Mouse (Mus musculus): ENCODE data around the gene Nxpe5. TPM values are rescaled to one million over a fixed set of nuclear protein-coding genes. Genes with fewer than 3 reads are reported as not detected.

Gene Nxpe5
- polyA plus RNA-seq, 1 experiment from 2014 or later: not detected

GRCm38 (mm10) chr5:138265712-138266111 lies 40.0 kb downstream of the Nxpe5 start:
- WGBS: 97% methylated on average over 4 of the region's 4 CpGs
- Histone ChIP-seq H3K36me3 (ENCODE audit: control insufficient read depth, insufficient read depth) (peaks cover 3% of the 10 kb centered on the region), H3K9me3 (ENCODE audit: control insufficient read depth, low read length) (no peaks in the 10 kb centered on the region), H3K4me2 (ENCODE audit: low read length) (no peak overlapping the region), H3K27ac (ENCODE audit: low read length) (no peak overlapping the region), H3K4me3 (replicated peaks; ENCODE audit: low read length) (no peak overlapping the region), H3K4me1 (replicated peaks; ENCODE audit: control insufficient read depth, insufficient read depth, low read length) (peaks cover 20% of the 10 kb centered on the region), H3K27me3 (replicated peaks; ENCODE audit: control insufficient read depth, insufficient read depth, low read length) (no peaks in the 10 kb centered on the region), H3K9ac (replicated peaks; ENCODE audit: low read depth, low read length) (no peak overlapping the region)
- no peak for ATAC-seq

GRCm38 (mm10) chr5:138267114-138267513 lies 41.4 kb downstream of the Nxpe5 start:
- no peak for ATAC-seq
- 89% methylated on average over 3 of the region's 3 CpGs for WGBS
- no peak overlapping the region for H3K4me3 ChIP-seq (replicated peaks; ENCODE audit: low read length)

GRCm38 (mm10) chr5:138268980-138269379 lies 43.3 kb downstream of the Nxpe5 start:
- Histone ChIP-seq H3K4me3 (replicated peaks; ENCODE audit: low read length) (no peak overlapping the region), H3K4me1 (replicated peaks; ENCODE audit: control insufficient read depth, insufficient read depth, low read length) (peaks cover 21% of the 10 kb centered on the region), H3K9ac (replicated peaks; ENCODE audit: low read depth, low read length) (no peak overlapping the region), H3K9me3 (ENCODE audit: control insufficient read depth, low read length) (no peaks in the 10 kb centered on the region), H3K27ac (ENCODE audit: low read length) (no peak overlapping the region), H3K36me3 (ENCODE audit: control insufficient read depth, insufficient read depth) (peaks cover under 1% of the 10 kb centered on the region; the same call in 1 of the 2 replicates), H3K27me3 (replicated peaks; ENCODE audit: control insufficient read depth, insufficient read depth, low read length) (no peaks in the 10 kb centered on the region; the same call in 1 of the 2 replicates), H3K4me2 (ENCODE audit: low read length) (no peak overlapping the region)
- no peak for ATAC-seq
- 82% methylated on average over 4 of the region's 4 CpGs for WGBS

More at GRCm38 (mm10) chr5:138267114-138267513, 41.4 kb downstream of the Nxpe5 start:
- Histone ChIP-seq H3K4me2 (ENCODE audit: low read length) (no peak overlapping the region), H3K9ac (replicated peaks; ENCODE audit: low read depth, low read length) (no peak overlapping the region), H3K27me3 (replicated peaks; ENCODE audit: control insufficient read depth, insufficient read depth, low read length) (no peaks in the 10 kb centered on the region; the same call in 1 of the 2 replicates), H3K27ac (ENCODE audit: low read length) (no peak overlapping the region), H3K4me1 (replicated peaks; ENCODE audit: control insufficient read depth, insufficient read depth, low read length) (peaks cover 20% of the 10 kb centered on the region), H3K9me3 (ENCODE audit: control insufficient read depth, low read length) (no peaks in the 10 kb centered on the region), H3K36me3 (ENCODE audit: control insufficient read depth, insufficient read depth) (no peaks in the 10 kb centered on the region; the same call in 1 of the 2 replicates)

GRCm38 (mm10) chr5:138271232-138271631 lies 45.5 kb downstream of the Nxpe5 start:
- no peak overlapping the region for H3K4me3 ChIP-seq (replicated peaks; ENCODE audit: low read length)
- ATAC-seq: no peak
- no peaks in the 10 kb centered on the region; the same call in 1 of the 2 replicates for H3K27me3 ChIP-seq (replicated peaks; ENCODE audit: control insufficient read depth, insufficient read depth, low read length)
- 50% methylated on average over 3 of the region's 3 CpGs for WGBS
- no peak overlapping the region for H3K27ac ChIP-seq (ENCODE audit: low read length)
- no peak overlapping the region for H3K4me2 ChIP-seq (ENCODE audit: low read length)
- peaks cover 33% of the 10 kb centered on the region for H3K4me1 ChIP-seq (replicated peaks; ENCODE audit: control insufficient read depth, insufficient read depth, low read length)
- H3K9ac ChIP-seq (replicated peaks; ENCODE audit: low read depth, low read length): no peak overlapping the region
- H3K9me3 ChIP-seq (ENCODE audit: control insufficient read depth, low read length): no peaks in the 10 kb centered on the region
- H3K36me3 ChIP-seq (ENCODE audit: control insufficient read depth, insufficient read depth): peaks cover 5% of the 10 kb centered on the region; the same call in 1 of the 2 replicates

GRCm38 (mm10) chr5:138272409-138272923 lies 46.8 kb downstream of the Nxpe5 start, which contains the start of gene Gal3st4:
Gene Gal3st4 (minus strand): TSS chr5:138272840.
- no peak within 1 kb of the TSS; the same call in 1 of the 2 replicates for H3K9ac ChIP-seq (replicated peaks; ENCODE audit: low read depth, low read length)

DNA sequence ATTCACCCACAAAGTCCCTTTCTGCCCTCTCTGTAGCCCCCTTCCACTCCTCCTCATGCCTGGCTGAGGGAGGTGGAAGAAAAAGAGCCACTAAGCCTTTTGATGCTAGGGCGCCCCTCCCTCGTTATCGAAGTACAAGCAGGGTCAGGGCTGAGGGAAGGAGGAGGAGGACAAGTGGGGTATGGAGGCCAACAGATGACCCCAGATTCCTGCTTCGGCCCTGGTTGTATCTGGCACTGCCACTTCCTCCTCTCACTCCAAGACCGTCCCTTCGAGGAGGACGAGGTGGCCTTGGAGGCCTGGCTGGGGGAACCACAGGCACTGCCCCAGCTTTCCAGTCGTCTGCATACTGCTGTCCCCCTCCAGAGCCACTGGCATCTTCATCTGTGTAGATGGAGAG lies 48.5 kb downstream of the Nxpe5 start:
- no peak for ATAC-seq
- Histone ChIP-seq H3K9ac (replicated peaks; ENCODE audit: low read depth, low read length) (no peak overlapping the region), H3K9me3 (ENCODE audit: control insufficient read depth, low read length) (no peaks in the 10 kb centered on the region), H3K27me3 (replicated peaks; ENCODE audit: control insufficient read depth, insufficient read depth, low read length) (no peaks in the 10 kb centered on the region; the same call in 1 of the 2 replicates), H3K36me3 (ENCODE audit: control insufficient read depth, insufficient read depth) (0 out of 2 replicates have a peak, but pooled peaks cover 13% of the 10 kb centered on the region), H3K4me2 (ENCODE audit: low read length) (no peak overlapping the region), H3K27ac (ENCODE audit: low read length) (no peak overlapping the region), H3K4me3 (replicated peaks; ENCODE audit: low read length) (no peak overlapping the region), H3K4me1 (replicated peaks; ENCODE audit: control insufficient read depth, insufficient read depth, low read length) (peaks cover 62% of the 10 kb centered on the region)
- WGBS: 55% methylated on average over 7 of the region's 8 CpGs

More at GRCm38 (mm10) chr5:138272409-138272923, 46.8 kb downstream of the Nxpe5 start, which contains the start of gene Gal3st4:
- no peak within 1 kb of the TSS for H3K27ac ChIP-seq (ENCODE audit: low read length)
- peak; percentile 20; the same call in 1 of the 2 replicates for ATAC-seq
- no peaks in the 10 kb centered on the region for H3K9me3 ChIP-seq (ENCODE audit: control insufficient read depth, low read length)
- 2% methylated on average over 12 of the region's 12 CpGs for WGBS
- no peaks in the 10 kb centered on the region; the same call in 1 of the 2 replicates for H3K27me3 ChIP-seq (replicated peaks; ENCODE audit: control insufficient read depth, insufficient read depth, low read length)
- peak within 1 kb of the TSS; percentile 4; the same call in 1 of the 2 replicates for H3K4me2 ChIP-seq (ENCODE audit: low read length)
- H3K4me3 ChIP-seq (replicated peaks; ENCODE audit: low read length): no peak within 1 kb of the TSS
- peaks cover 45% of the 10 kb centered on the region for H3K4me1 ChIP-seq (replicated peaks; ENCODE audit: control insufficient read depth, insufficient read depth, low read length)
- 0 out of 2 replicates have a peak, but pooled peaks cover 10% of the 10 kb centered on the region for H3K36me3 ChIP-seq (ENCODE audit: control insufficient read depth, insufficient read depth)

DNA sequence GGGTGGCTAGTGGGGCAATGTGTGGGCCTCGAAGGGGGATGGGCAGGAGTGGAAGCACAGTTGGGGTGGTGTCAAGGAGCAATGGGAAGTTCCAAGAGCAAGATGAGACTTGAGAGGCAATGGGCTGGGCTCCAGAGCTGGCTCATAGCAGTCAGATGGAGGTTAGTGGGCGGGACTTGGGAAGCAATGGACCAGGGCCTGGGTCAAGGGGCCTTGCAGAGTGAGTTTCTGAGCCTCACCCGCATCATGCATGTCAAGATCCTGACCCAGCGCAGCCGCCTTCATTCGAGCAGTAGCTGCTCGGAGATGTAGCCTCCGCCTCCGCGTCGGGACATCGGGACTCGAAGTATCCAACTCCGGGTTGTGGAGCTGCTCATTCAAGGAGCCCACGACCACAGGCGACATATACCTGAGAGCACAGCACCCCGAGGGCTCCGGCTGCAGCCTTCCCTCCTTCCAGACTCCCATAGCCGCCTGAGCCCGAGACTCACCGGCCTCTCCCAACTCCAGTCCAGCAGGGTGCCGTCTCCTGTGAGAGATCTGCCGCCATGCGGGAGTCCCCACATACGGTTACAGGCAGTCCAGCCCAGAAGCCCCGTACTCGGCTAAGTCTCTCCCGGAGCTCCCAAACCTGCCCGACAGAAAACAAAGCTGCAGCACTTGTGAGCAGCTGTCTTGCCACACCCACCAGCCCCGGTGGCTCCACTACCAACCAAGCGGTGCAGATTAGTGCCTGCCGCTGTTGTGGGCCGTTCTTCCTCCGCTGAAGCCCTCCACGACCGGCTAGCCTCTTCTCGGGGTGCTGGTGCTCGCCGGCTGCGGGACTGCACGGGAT lies 49.7 kb downstream of the Nxpe5 start:
- H3K4me2 ChIP-seq (ENCODE audit: low read length): peak overlapping the region; percentile 75
- H3K9me3 ChIP-seq (ENCODE audit: control insufficient read depth, low read length): peaks cover 2% of the 10 kb centered on the region
- H3K27me3 ChIP-seq (replicated peaks; ENCODE audit: control insufficient read depth, insufficient read depth, low read length): no peaks in the 10 kb centered on the region; the same call in 1 of the 2 replicates
- no peak for ATAC-seq
- 11% methylated on average over 41 of the region's 41 CpGs for WGBS
- H3K36me3 ChIP-seq (ENCODE audit: control insufficient read depth, insufficient read depth): 0 out of 2 replicates have a peak, but pooled peaks cover 13% of the 10 kb centered on the region
- H3K4me1 ChIP-seq (replicated peaks; ENCODE audit: control insufficient read depth, insufficient read depth, low read length): peaks cover 65% of the 10 kb centered on the region
- peak overlapping the region; percentile 45 for H3K4me3 ChIP-seq (replicated peaks; ENCODE audit: low read length)
- H3K27ac ChIP-seq (ENCODE audit: low read length): no peak overlapping the region
- H3K9ac ChIP-seq (replicated peaks; ENCODE audit: low read depth, low read length): peak overlapping the region; percentile 61

GRCm38 (mm10) chr5:138277994-138278393 lies 52.3 kb downstream of the Nxpe5 start:
- 88% methylated on average over 7 of the region's 7 CpGs for WGBS
- peak overlapping the region; percentile 82 for H3K4me3 ChIP-seq (replicated peaks; ENCODE audit: low read length)
- no peak for ATAC-seq
- 0 out of 2 replicates have a peak, but pooled peaks cover 2% of the 10 kb centered on the region for H3K27me3 ChIP-seq (replicated peaks; ENCODE audit: control insufficient read depth, insufficient read depth, low read length)
- H3K27ac ChIP-seq (ENCODE audit: low read length): no peak overlapping the region
- H3K9ac ChIP-seq (replicated peaks; ENCODE audit: low read depth, low read length): peak overlapping the region; percentile 86
- 0 out of 2 replicates have a peak, but pooled peaks cover 13% of the 10 kb centered on the region for H3K36me3 ChIP-seq (ENCODE audit: control insufficient read depth, insufficient read depth)
- H3K4me2 ChIP-seq (ENCODE audit: low read length): peak overlapping the region; percentile 93
- H3K9me3 ChIP-seq (ENCODE audit: control insufficient read depth, low read length): peaks cover 7% of the 10 kb centered on the region
- H3K4me1 ChIP-seq (replicated peaks; ENCODE audit: control insufficient read depth, insufficient read depth, low read length): peaks cover 59% of the 10 kb centered on the region
